Mouse (Mus musculus) liver, adult 2 months (tissue): ENCODE results near the gene Cyp51. TPM values are rescaled to one million over a fixed set of nuclear protein-coding genes. Genes with fewer than 3 reads are reported as not detected.

ENCODE experiments used
- DNase-seq: peaks from one replicate; pipeline ENCODE4 v3.0.0-alpha.2; 2011; ENCODE audit warnings: low read depth, low spot score; ENCODE audit errors: extremely low read depth
- H3K27ac ChIP-seq: fragments of 200-500 bp; replicated peaks from 2 replicates; pipeline ENCODE4 v1.5.1; 2012; ENCODE audit warnings: low read depth, mild to moderate bottlenecking, control low read depth, inconsistent platforms, low read length; ENCODE audit not compliant: insufficient read depth
- H3K27me3 ChIP-seq: fragments of 200-500 bp; 2 replicates; pipeline ENCODE4 v1.6.1; 2012; ENCODE audit warnings: mild to moderate bottlenecking, moderate library complexity, low read length, inconsistent platforms; ENCODE audit not compliant: control insufficient read depth, insufficient read depth
- H3K36me3 ChIP-seq: fragments of 200-500 bp; 2 replicates; pipeline ENCODE4 v1.6.1; 2012; ENCODE audit warnings: low read length, inconsistent platforms; ENCODE audit not compliant: control insufficient read depth, insufficient read depth
- H3K4me1 ChIP-seq: fragments of 200-500 bp; 2 replicates; pipeline ENCODE4 v1.6.1; 2011; ENCODE audit warnings: low read length; ENCODE audit not compliant: control insufficient read depth, insufficient read depth
- H3K4me3 ChIP-seq: fragments of 200-500 bp; 2 replicates; pipeline ENCODE4 v1.5.1; 2011; ENCODE audit warnings: low read depth, mild to moderate bottlenecking, control low read depth, low read length, moderate library complexity; ENCODE audit not compliant: insufficient read depth
- H3K79me2 ChIP-seq: fragments of 200-500 bp; 2 replicates; pipeline ENCODE4 v1.6.1; 2012; ENCODE audit warnings: inconsistent platforms, mild to moderate bottlenecking, low read length, moderate library complexity; ENCODE audit not compliant: control insufficient read depth, insufficient read depth
- H3K9ac ChIP-seq: fragments of 200-500 bp; 2 replicates; pipeline ENCODE4 v1.6.1; 2012; ENCODE audit warnings: low read depth, mild to moderate bottlenecking, control low read depth, inconsistent platforms, low read length
- CTCF ChIP-seq: fragments of 200-500 bp; IDR thresholded peaks from 2 replicates; pipeline ENCODE4 v1.5.1; 2011; ENCODE audit warnings: low read depth, low read length, control low read depth
- POLR2A ChIP-seq: fragments of 200-500 bp; IDR thresholded peaks from 2 replicates; pipeline ENCODE4 v1.6.1; 2011; ENCODE audit warnings: low read length, control low read depth; ENCODE audit not compliant: insufficient read depth; ENCODE audit errors: extremely low read depth
- WGBS: fragments of 180-500 bp; shearing (Covaris S2); methylation state at CpG from one replicate; pipeline ENCODE4 v1.1.7; 2018; 5-methylcytosine and 5-hydroxymethylcytosine counted together
- polyA plus RNA-seq: library from polyadenylated mRNA; depleted of rRNA; stranded (reverse); fragments of >200 nt; gene quantifications from 2 replicates; pipeline ENCODE4 v1.2.3, GENCODE M21; 2012; rRNA removed
- total RNA-seq: library from RNA; depleted of rRNA; stranded (reverse); fragments of >200 nt; gene quantifications from 2 replicates; pipeline ENCODE4 v1.2.3, GENCODE M21; 2014; rRNA removed

Cyp51 gene
- total and polyA plus RNA-seq, 2 experiments, result 144 to 253 TPM

DNA sequence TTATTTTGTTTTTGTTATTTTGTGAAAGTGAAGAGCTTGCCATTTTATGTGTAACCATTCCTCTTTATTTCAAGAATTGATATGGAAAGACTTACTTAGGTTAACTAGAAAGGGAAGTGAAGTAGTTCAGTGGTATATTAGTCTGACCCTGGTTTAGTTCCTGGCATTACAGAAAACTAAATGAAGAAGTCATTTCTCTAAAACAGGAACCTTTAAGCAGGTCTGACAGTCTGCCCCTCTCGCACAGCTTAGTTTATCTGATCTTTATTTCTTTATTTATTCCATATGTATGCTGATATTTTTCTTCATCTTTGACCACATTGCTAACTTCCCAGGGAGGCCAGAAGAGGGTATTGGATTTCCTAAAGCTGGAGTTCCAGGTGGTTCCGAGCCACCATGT lies 63.6 kb downstream of the Cyp51 start:
- no peak overlapping the region for H3K9ac ChIP-seq
- H3K4me3 ChIP-seq, result no peak overlapping the region
- peaks cover 2% of the 10 kb centered on the region; the same call in 1 of the 2 replicates for H3K79me2 ChIP-seq
- no peaks in the 10 kb centered on the region for H3K4me1 ChIP-seq
- DNase-seq, result no peak
- TF ChIP-seq POLR2A, result no peak
- TF ChIP-seq CTCF, result no peak
- no peaks in the 10 kb centered on the region for H3K27me3 ChIP-seq
- H3K36me3 ChIP-seq, result peaks cover 51% of the 10 kb centered on the region
- no peak overlapping the region for H3K27ac ChIP-seq
- WGBS, result 93% methylated on average over 2 of the region's 2 CpGs

DNA sequence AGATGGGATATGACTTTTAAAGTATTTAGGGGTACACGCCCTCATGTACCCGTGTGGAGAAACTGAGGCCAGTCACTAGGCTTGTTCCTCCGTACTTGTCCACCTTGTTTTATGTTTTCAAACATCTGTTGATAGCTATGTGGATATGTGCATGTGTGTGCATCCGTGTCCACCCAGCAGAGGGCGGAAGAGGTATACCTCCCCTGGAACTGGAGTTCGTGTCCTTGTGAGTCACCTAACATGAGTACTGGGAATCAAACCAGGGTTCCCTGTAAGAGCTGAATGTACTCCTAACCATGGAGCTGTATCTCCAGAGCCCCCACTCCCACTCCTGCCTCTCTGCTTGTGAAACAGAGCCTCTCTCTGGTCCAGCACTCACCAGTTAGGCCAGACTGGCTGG lies 64.2 kb downstream of the Cyp51 start:
- TF ChIP-seq POLR2A (no peak), CTCF (peak; percentile 54)
- Histone ChIP-seq H3K4me3 (no peak overlapping the region), H3K4me1 (no peaks in the 10 kb centered on the region), H3K36me3 (peaks cover 49% of the 10 kb centered on the region), H3K9ac (no peak overlapping the region), H3K27ac (no peak overlapping the region), H3K27me3 (no peaks in the 10 kb centered on the region), H3K79me2 (peaks cover 2% of the 10 kb centered on the region; the same call in 1 of the 2 replicates)
- 95% methylated on average over 6 of the region's 6 CpGs for WGBS
- peak; percentile 13 for DNase-seq

DNA sequence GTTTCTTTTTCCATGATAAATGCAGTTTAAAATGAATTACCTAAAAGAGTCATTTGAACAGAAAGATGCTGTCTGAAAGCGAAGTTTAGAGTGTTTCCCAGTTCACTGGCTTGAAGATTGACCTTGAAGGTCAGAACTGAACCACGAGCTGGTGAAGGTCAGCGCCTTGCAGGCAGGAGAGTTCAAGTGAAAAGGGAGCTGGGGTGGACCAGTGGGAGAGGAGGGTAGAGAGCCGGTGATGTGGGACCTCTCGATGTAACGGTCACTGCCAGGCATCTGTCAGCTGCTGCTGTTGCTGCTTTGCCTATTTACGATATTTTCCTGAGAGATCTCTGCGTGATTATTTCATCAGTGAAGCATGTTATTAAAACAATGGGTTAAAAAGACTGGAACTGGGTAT lies 65.2 kb downstream of the Cyp51 start:
- 92% methylated on average over 8 of the region's 8 CpGs for WGBS
- TF ChIP-seq CTCF, result no peak
- TF ChIP-seq POLR2A, result no peak

DNA sequence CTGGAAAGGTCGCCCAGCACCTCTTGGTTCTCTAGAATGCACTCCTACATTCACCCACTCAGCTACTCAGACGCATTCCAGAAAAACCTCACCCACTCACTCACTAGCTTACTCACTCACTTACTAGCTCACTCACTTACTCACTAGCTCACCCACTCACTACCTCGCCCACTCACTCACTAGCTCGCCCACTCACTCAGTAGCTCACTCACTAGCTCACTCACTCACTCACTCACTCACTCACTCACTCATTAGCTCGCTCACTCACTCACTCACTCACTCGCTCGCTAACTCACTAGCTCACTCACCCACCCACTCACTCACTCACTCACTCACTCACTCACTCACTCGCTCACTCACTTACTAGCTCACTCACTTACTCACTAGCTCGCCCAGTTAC lies 67.9 kb downstream of the Cyp51 start:
- Histone ChIP-seq H3K36me3 (peaks cover 45% of the 10 kb centered on the region), H3K27ac (no peak overlapping the region), H3K27me3 (no peaks in the 10 kb centered on the region), H3K9ac (no peak overlapping the region), H3K79me2 (no peaks in the 10 kb centered on the region), H3K4me3 (no peak overlapping the region), H3K4me1 (no peaks in the 10 kb centered on the region)
- TF ChIP-seq POLR2A, result no peak
- TF ChIP-seq CTCF, result no peak
- no peak for DNase-seq
- 97% methylated on average over 9 of the region's 9 CpGs for WGBS

More for the DNA sequence above, 65.2 kb downstream of the Cyp51 start:
- H3K27me3 ChIP-seq, result no peaks in the 10 kb centered on the region
- H3K4me3 ChIP-seq, result no peak overlapping the region
- H3K9ac ChIP-seq, result no peak overlapping the region
- H3K4me1 ChIP-seq, result no peaks in the 10 kb centered on the region
- H3K36me3 ChIP-seq, result peaks cover 49% of the 10 kb centered on the region
- DNase-seq, result no peak
- H3K79me2 ChIP-seq, result peaks cover 2% of the 10 kb centered on the region; the same call in 1 of the 2 replicates
- no peak overlapping the region for H3K27ac ChIP-seq

DNA sequence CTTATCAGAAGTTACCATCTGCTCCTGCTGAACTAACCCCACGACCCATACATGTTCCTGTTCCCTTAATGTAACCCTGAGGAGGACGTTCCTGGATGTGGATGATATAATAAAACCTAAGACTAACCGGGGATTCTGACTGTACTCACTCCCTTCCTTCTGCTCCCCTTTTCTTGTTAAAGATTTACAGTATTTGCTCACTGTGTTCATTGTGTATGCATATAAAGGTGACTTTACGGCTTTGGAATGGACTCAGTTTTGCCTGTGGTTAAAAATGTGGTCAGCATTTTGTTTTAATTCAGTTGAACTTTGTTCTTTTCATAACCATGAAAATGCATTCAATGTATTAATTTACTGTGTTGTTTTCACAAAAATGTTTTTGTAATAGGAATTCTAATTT lies 72.7 kb downstream of the Cyp51 start:
- H3K4me3 ChIP-seq, result no peak overlapping the region

More for the DNA sequence above, 72.7 kb downstream of the Cyp51 start:
- no peak overlapping the region for H3K27ac ChIP-seq
- no peaks in the 10 kb centered on the region for H3K79me2 ChIP-seq
- H3K4me1 ChIP-seq, result no peaks in the 10 kb centered on the region
- TF ChIP-seq CTCF (no peak), POLR2A (no peak)
- DNase-seq, result no peak
- H3K27me3 ChIP-seq, result no peaks in the 10 kb centered on the region
- H3K9ac ChIP-seq, result no peak overlapping the region
- WGBS, result 86% methylated on average over 4 of the region's 4 CpGs
- H3K36me3 ChIP-seq, result peaks cover 38% of the 10 kb centered on the region

Other genes with a start within 250 kb of the Cyp51 start
- 2.3 and 4.9 TPM in 2 replicates for gene Mterf1a, start 210.8 kb downstream of the Cyp51 start, total RNA-seq
- gene Mterf1a, start 210.8 kb downstream of the Cyp51 start, polyA plus RNA-seq, result 0.51 and 0.57 TPM in 2 replicates
- gene Akap9, start 176.7 kb downstream of the Cyp51 start, total RNA-seq, result 37.7 and 45.9 TPM in 2 replicates
- 3.0 and 4.7 TPM in 2 replicates for gene Akap9, start 176.7 kb downstream of the Cyp51 start, polyA plus RNA-seq
- 1.1 and 2.0 TPM in 2 replicates for gene Mterf1b, start 87.6 kb upstream of the Cyp51 start, total RNA-seq
- 0.16 and 0.21 TPM in 2 replicates for gene Mterf1b, start 87.6 kb upstream of the Cyp51 start, polyA plus RNA-seq